ENCODE assay signal across 23 mouse cellular contexts in genomic region chr5:128484116-128484515, GRCm38 (mm10). TPM values are rescaled to one million over a fixed set of nuclear protein-coding genes. Genes with fewer than 3 reads are reported as not detected.
DNase-seq lines count a peak whose midpoint lies in the region; ATAC-seq and TF ChIP-seq lines count a peak whose summit lies in the region.
"Had no signal": no experiment of that assay in that cellular context is flagged by ENCODE, and none has a peak within 500 bp of the region (broad histone marks: within the 10 kb centered on the region; RNA-seq: fewer than 3 reads in every experiment).

No protein-coding gene starts in this region.

- peak; percentile 18; the same call in 1 of the 2 replicates for ATAC-seq in hindbrain, embryonic 11.5 days (ENCODE audit: low FRiP score)
- no peak for ATAC-seq in hindbrain, embryonic 14.5 days (ENCODE audit: low FRiP score)
- ATAC-seq in midbrain, embryonic 11.5 days (ENCODE audit: low FRiP score) = peak; percentile 29; the same call in 1 of the 2 replicates
- no peak for ATAC-seq in midbrain, embryonic 16.5 days
- ATAC-seq in midbrain, postnatal 0 days (ENCODE audit: low FRiP score) = no peak
- no peak for ATAC-seq in forebrain, embryonic 12.5 days (ENCODE audit: low FRiP score)
- ATAC-seq: CD4-positive, CD25-positive, alpha-beta regulatory T cell, adult 4 months; forebrain, embryonic 16.5 days had no signal

- WGBS in hindbrain, embryonic 11.5 days = 36% methylated on average over 6 of the region's 6 CpGs
- WGBS in hindbrain, embryonic 14.5 days = 24% methylated on average over 6 of the region's 6 CpGs
- 25% methylated on average over 6 of the region's 6 CpGs for WGBS in midbrain, embryonic 11.5 days
- WGBS in midbrain, embryonic 16.5 days = 20% methylated on average over 6 of the region's 6 CpGs
- WGBS in midbrain, postnatal 0 days = 21% methylated on average over 6 of the region's 6 CpGs
- WGBS in forebrain, embryonic 12.5 days = 28% methylated on average over 6 of the region's 6 CpGs

- H3K4me1 ChIP-seq in hindbrain, embryonic 11.5 days (replicated peaks; ENCODE audit: control insufficient read depth, insufficient read depth, low read length) = peaks cover 2% of the 10 kb centered on the region; the same call in 1 of the 2 replicates
- peaks cover 13% of the 10 kb centered on the region for H3K4me1 ChIP-seq in hindbrain, embryonic 14.5 days (replicated peaks; ENCODE audit: control insufficient read depth, insufficient read depth, low read length)
- peaks cover 16% of the 10 kb centered on the region for H3K4me1 ChIP-seq in midbrain, embryonic 11.5 days (ENCODE audit: control insufficient read depth, insufficient read depth, low read length)
- H3K4me1 ChIP-seq in midbrain, embryonic 16.5 days (ENCODE audit: control insufficient read depth, insufficient read depth, low read length) = peaks cover 13% of the 10 kb centered on the region
- H3K4me1 ChIP-seq in midbrain, postnatal 0 days (ENCODE audit: insufficient read depth, low read length) = peaks cover 9% of the 10 kb centered on the region; the same call in 1 of the 2 replicates
- H3K4me1 ChIP-seq in forebrain, embryonic 12.5 days = peaks cover 15% of the 10 kb centered on the region

- no peak overlapping the region for H3K27ac ChIP-seq in hindbrain, embryonic 11.5 days (ENCODE audit: low read depth, low read length)
- no peak overlapping the region for H3K27ac ChIP-seq in hindbrain, embryonic 14.5 days
- H3K27ac ChIP-seq in midbrain, embryonic 11.5 days (ENCODE audit: low read depth, low read length) = no peak overlapping the region
- no peak overlapping the region for H3K27ac ChIP-seq in midbrain, embryonic 16.5 days (ENCODE audit: low read length)
- no peak overlapping the region for H3K27ac ChIP-seq in midbrain, postnatal 0 days (ENCODE audit: low read depth, low read length)
- H3K27ac ChIP-seq in forebrain, embryonic 12.5 days = no peak overlapping the region
- H3K27ac ChIP-seq: embryonic facial prominence, embryonic 12.5 days; gastrocnemius, adult 2 months; heart, embryonic 13.5 days had no signal

- no peak overlapping the region for H3K9ac ChIP-seq in hindbrain, embryonic 11.5 days (ENCODE audit: low read depth, low read length)
- no peak overlapping the region for H3K9ac ChIP-seq in hindbrain, embryonic 14.5 days
- H3K9ac ChIP-seq in midbrain, embryonic 11.5 days (ENCODE audit: low read length) = no peak overlapping the region
- no peak overlapping the region for H3K9ac ChIP-seq in midbrain, embryonic 16.5 days (ENCODE audit: low read depth, low read length)
- H3K9ac ChIP-seq in midbrain, postnatal 0 days (replicated peaks; ENCODE audit: low read length, poor library complexity, severe bottlenecking) = no peak overlapping the region
- no peak overlapping the region for H3K9ac ChIP-seq in forebrain, embryonic 12.5 days
- H3K9ac ChIP-seq: embryonic facial prominence, embryonic 12.5 days; heart, embryonic 13.5 days had no signal

- H3K27me3 ChIP-seq in hindbrain, embryonic 11.5 days (ENCODE audit: control insufficient read depth, insufficient read depth, low read length) = no peaks in the 10 kb centered on the region
- H3K27me3 ChIP-seq in hindbrain, embryonic 14.5 days (ENCODE audit: control insufficient read depth, insufficient read depth, low read length) = 0 out of 2 replicates have a peak, but pooled peaks cover 4% of the 10 kb centered on the region
- no peaks in the 10 kb centered on the region for H3K27me3 ChIP-seq in midbrain, embryonic 11.5 days (ENCODE audit: control insufficient read depth, insufficient read depth, low read length)
- no peaks in the 10 kb centered on the region for H3K27me3 ChIP-seq in midbrain, embryonic 16.5 days (ENCODE audit: control insufficient read depth, insufficient read depth, low read depth, low read length)
- no peaks in the 10 kb centered on the region; the same call in 1 of the 2 replicates for H3K27me3 ChIP-seq in midbrain, postnatal 0 days (ENCODE audit: insufficient read depth, low read length)
- H3K27me3 ChIP-seq in forebrain, embryonic 12.5 days = peaks cover 25% of the 10 kb centered on the region

- no peak overlapping the region for H3K4me2 ChIP-seq in hindbrain, embryonic 11.5 days (replicated peaks; ENCODE audit: low read depth, low read length)
- H3K4me2 ChIP-seq in hindbrain, embryonic 14.5 days (replicated peaks) = no peak overlapping the region
- H3K4me2 ChIP-seq in midbrain, embryonic 11.5 days = no peak overlapping the region
- no peak overlapping the region for H3K4me2 ChIP-seq in midbrain, embryonic 16.5 days (ENCODE audit: low read length)
- no peak overlapping the region for H3K4me2 ChIP-seq in midbrain, postnatal 0 days (ENCODE audit: low read depth, low read length, poor library complexity, severe bottlenecking)
- no peak overlapping the region for H3K4me2 ChIP-seq in forebrain, embryonic 12.5 days

- no peaks in the 10 kb centered on the region for H3K9me3 ChIP-seq in hindbrain, embryonic 11.5 days (ENCODE audit: control insufficient read depth, low read length)
- H3K9me3 ChIP-seq in hindbrain, embryonic 14.5 days (ENCODE audit: control insufficient read depth, low read length) = no peaks in the 10 kb centered on the region
- H3K9me3 ChIP-seq in midbrain, embryonic 11.5 days (ENCODE audit: control insufficient read depth, low read length) = no peaks in the 10 kb centered on the region; the same call in 1 of the 2 replicates
- H3K9me3 ChIP-seq in midbrain, embryonic 16.5 days (replicated peaks; ENCODE audit: control insufficient read depth, low read length, poor library complexity, severe bottlenecking) = no peaks in the 10 kb centered on the region; the same call in 1 of the 2 replicates
- H3K9me3 ChIP-seq in midbrain, postnatal 0 days (ENCODE audit: low read length) = no peaks in the 10 kb centered on the region
- H3K9me3 ChIP-seq in forebrain, embryonic 12.5 days = no peaks in the 10 kb centered on the region
- H3K9me3 ChIP-seq: embryonic facial prominence, embryonic 12.5 days had no signal

- TF ChIP-seq CTCF in midbrain, postnatal 0 days (IDR thresholded peaks at IDR 0.05) = no peak

- no peak overlapping the region for H3K4me3 ChIP-seq in hindbrain, embryonic 11.5 days (ENCODE audit: low read depth, low read length)
- H3K4me3 ChIP-seq in hindbrain, embryonic 14.5 days (replicated peaks; ENCODE audit: low read length) = no peak overlapping the region
- H3K4me3 ChIP-seq in midbrain, embryonic 11.5 days (ENCODE audit: low read depth, low read length) = no peak overlapping the region
- H3K4me3 ChIP-seq in midbrain, embryonic 16.5 days (ENCODE audit: low read depth, low read length) = no peak overlapping the region
- H3K4me3 ChIP-seq in midbrain, postnatal 0 days (ENCODE audit: low read depth, low read length) = no peak overlapping the region
- H3K4me3 ChIP-seq in forebrain, embryonic 12.5 days (replicated peaks) = no peak overlapping the region
- H3K4me3 ChIP-seq: embryonic facial prominence, embryonic 12.5 days; gastrocnemius, adult 2 months had no signal

- no peaks in the 10 kb centered on the region for H3K36me3 ChIP-seq in hindbrain, embryonic 11.5 days (ENCODE audit: control insufficient read depth, insufficient read depth, low read length)
- H3K36me3 ChIP-seq in hindbrain, embryonic 14.5 days (replicated peaks; ENCODE audit: control insufficient read depth, insufficient read depth) = no peaks in the 10 kb centered on the region
- no peaks in the 10 kb centered on the region for H3K36me3 ChIP-seq in midbrain, embryonic 11.5 days (ENCODE audit: control insufficient read depth, insufficient read depth, low read length)
- no peaks in the 10 kb centered on the region for H3K36me3 ChIP-seq in midbrain, embryonic 16.5 days (ENCODE audit: control insufficient read depth, insufficient read depth, low read length)
- H3K36me3 ChIP-seq in midbrain, postnatal 0 days (ENCODE audit: insufficient read depth, low read length) = no peaks in the 10 kb centered on the region
- H3K36me3 ChIP-seq in forebrain, embryonic 12.5 days (replicated peaks) = no peaks in the 10 kb centered on the region
- H3K36me3 ChIP-seq: embryonic facial prominence, embryonic 12.5 days; G1E; heart, embryonic 13.5 days; hindbrain, embryonic 12.5 days had no signal

- DNase-seq in hindbrain, embryonic 11.5 days (ENCODE audit: low spot score) = peak; percentile 21
- no peak for DNase-seq in hindbrain, embryonic 14.5 days (ENCODE audit: low spot score)
- DNase-seq in midbrain, embryonic 11.5 days (ENCODE audit: low spot score, missing footprints) = peak; percentile 87
- DNase-seq in midbrain, postnatal 0 days (ENCODE audit: low spot score) = peak; percentile 17
- no peak for DNase-seq in cerebellum, postnatal 25 days
- DNase-seq: adrenal gland, adult 8-10 months; adrenal gland, postnatal 36 days; B cell, adult 2 months; cerebellum, adult 11 months; cerebellum, adult 8-10 months; cerebellum, postnatal 14 days; gastrocnemius, adult 2 months; gastrocnemius, postnatal 36 days; heart, adult 11 months; heart, postnatal 36 days had no signal

RNA-seq across cellular contexts. Expression of gene Tmem132d, which starts 51.2 kb away (rescaled TPM):
- polyA plus RNA-seq in hindbrain, embryonic 11.5 days (2014; fragmentation: Nextera tagmentation; extraction: Ambion mirVana) = 0.46 and 0.63 TPM in 2 replicates
- polyA plus RNA-seq in hindbrain, embryonic 14.5 days (2014; fragmentation: Nextera tagmentation; extraction: Ambion mirVana) = 4.5 and 5.7 TPM in 2 replicates
- 0.23 and 0.36 TPM in 2 replicates for polyA plus RNA-seq in midbrain, embryonic 11.5 days (2014; fragmentation: Nextera tagmentation; extraction: Ambion mirVana)
- 2.8 and 3.3 TPM in 2 replicates for polyA plus RNA-seq in midbrain, embryonic 16.5 days (2015; fragmentation: Nextera tagmentation; extraction: Ambion mirVana)
- total RNA-seq in midbrain, postnatal 0 days (2014; rRNA removed) = 14.7 and 16.9 TPM in 2 replicates
- 3.3 and 4.0 TPM in 2 replicates for polyA plus RNA-seq in midbrain, postnatal 0 days (2015; fragmentation: Nextera tagmentation; extraction: Ambion mirVana)
- polyA plus RNA-seq in forebrain, embryonic 12.5 days (2016; fragmentation: Nextera tagmentation; extraction: Ambion mirVana) = 0.47 and 0.60 TPM in 2 replicates
- polyA plus RNA-seq: CD4-positive, CD25-positive, alpha-beta regulatory T cell, adult 4 months; G1E had no signal

Comparison
In these comparisons a context has a peak if more than half of its experiments do, and no peak if none do; other contexts are left out.
1. ATAC-seq: peak in hindbrain, embryonic 11.5 days (single experiment) and midbrain, embryonic 11.5 days (single experiment); none in hindbrain, embryonic 14.5 days (single experiment), midbrain, embryonic 16.5 days (single experiment), midbrain, postnatal 0 days (single experiment) and forebrain, embryonic 12.5 days (single experiment).
2. DNase-seq: peak in hindbrain, embryonic 11.5 days (single experiment), midbrain, embryonic 11.5 days (single experiment) and midbrain, postnatal 0 days (single experiment); none in hindbrain, embryonic 14.5 days (single experiment) and cerebellum, postnatal 25 days (0 of 2).